Mouse (Mus musculus) kidney, embryonic 14.5 days (tissue): ENCODE measurements around the gene Pkd1l1. TPM values are rescaled to one million over a fixed set of nuclear protein-coding genes. Genes with fewer than 3 reads are reported as not detected.

Experiments
- ATAC-seq: fragments of 200-750 bp; cut with Nextera tagmentation; 2 replicates; pipeline ENCODE4 v1.8.0; 2017; ENCODE audit warnings: moderate number of reproducible peaks, mild to moderate bottlenecking, moderate TSS enrichment, moderate library complexity; ENCODE audit not compliant: low FRiP score, low TSS enrichment
- H3K27ac ChIP-seq: fragments of 300-500 bp; sonication (generic); 2 replicates; pipeline ENCODE4 v1.5.1; 2014; ENCODE audit warnings: low read depth, mild to moderate bottlenecking, low read length, moderate library complexity, mixed read lengths
- H3K27me3 ChIP-seq: fragments of 300-500 bp; sonication (generic); 2 replicates; pipeline ENCODE4 v1.6.1; 2014; ENCODE audit warnings: mild to moderate bottlenecking, low read length; ENCODE audit not compliant: control insufficient read depth, insufficient read depth
- H3K36me3 ChIP-seq: fragments of 300-500 bp; sonication (generic); 2 replicates; pipeline ENCODE4 v1.6.1; 2014; ENCODE audit warnings: low read length, mixed read lengths; ENCODE audit not compliant: control insufficient read depth, insufficient read depth
- H3K4me1 ChIP-seq: fragments of 300-500 bp; sonication (generic); 2 replicates; pipeline ENCODE4 v1.6.1; 2014; ENCODE audit warnings: low read length, mixed read lengths; ENCODE audit not compliant: control insufficient read depth, insufficient read depth
- H3K4me2 ChIP-seq: fragments of 300-500 bp; sonication (generic); replicated peaks from 2 replicates; pipeline ENCODE4 v1.6.1; 2014; ENCODE audit warnings: low read depth, mild to moderate bottlenecking, low read length
- H3K4me3 ChIP-seq: fragments of 300-500 bp; sonication (generic); 2 replicates; pipeline ENCODE4 v1.5.1; 2014; ENCODE audit warnings: mild to moderate bottlenecking, low read length
- H3K9ac ChIP-seq: fragments of 300-500 bp; sonication (generic); 2 replicates; pipeline ENCODE4 v1.6.1; 2014; ENCODE audit warnings: low read depth, mild to moderate bottlenecking, low read length, moderate library complexity
- H3K9me3 ChIP-seq: fragments of 300-500 bp; sonication (generic); 2 replicates; pipeline ENCODE4 v1.6.1; 2016; ENCODE audit warnings: low read length; ENCODE audit not compliant: control insufficient read depth
- WGBS: fragments of 180-500 bp; shearing (Covaris S2); extraction: QIAGEN DNeasy Blood & Tissue Kit; methylation state at CpG from one replicate; pipeline ENCODE4 v1.1.7; 2014; 5-methylcytosine and 5-hydroxymethylcytosine counted together
- polyA plus RNA-seq: library from polyadenylated mRNA; unstranded; fragments of >200 nt; fragmentation: Nextera tagmentation; extraction: Ambion mirVana; gene quantifications from 2 replicates; pipeline ENCODE4 v1.2.1, GENCODE M21; 2014

Pkd1l1 gene
- polyA plus RNA-seq, 1 experiment from 2014 or later = 0.12 TPM

GRCm38 (mm10) chr11:8848049-8848448 lies 125.0 kb downstream of the Pkd1l1 start:
- H3K36me3 ChIP-seq = no peaks in the 10 kb centered on the region
- no peak overlapping the region for H3K4me2 ChIP-seq
- no peak for ATAC-seq
- H3K4me3 ChIP-seq = no peak overlapping the region
- no peaks in the 10 kb centered on the region for H3K4me1 ChIP-seq
- H3K9me3 ChIP-seq = no peaks in the 10 kb centered on the region
- no peak overlapping the region for H3K9ac ChIP-seq
- no peaks in the 10 kb centered on the region for H3K27me3 ChIP-seq
- H3K27ac ChIP-seq = no peak overlapping the region

GRCm38 (mm10) chr11:8847627-8848026 lies 125.4 kb downstream of the Pkd1l1 start:
- Histone ChIP-seq H3K4me2 (no peak overlapping the region), H3K36me3 (no peaks in the 10 kb centered on the region), H3K9ac (no peak overlapping the region), H3K4me1 (no peaks in the 10 kb centered on the region), H3K4me3 (no peak overlapping the region), H3K27me3 (no peaks in the 10 kb centered on the region), H3K9me3 (no peaks in the 10 kb centered on the region), H3K27ac (no peak overlapping the region)
- no peak for ATAC-seq
- 85% methylated on average over 2 of the region's 2 CpGs for WGBS

GRCm38 (mm10) chr11:8836176-8836575 lies 136.9 kb downstream of the Pkd1l1 start:
- Histone ChIP-seq H3K36me3 (no peaks in the 10 kb centered on the region), H3K9me3 (peaks cover 8% of the 10 kb centered on the region), H3K9ac (no peak overlapping the region), H3K4me2 (no peak overlapping the region), H3K27ac (no peak overlapping the region), H3K27me3 (no peaks in the 10 kb centered on the region), H3K4me1 (no peaks in the 10 kb centered on the region), H3K4me3 (no peak overlapping the region)
- ATAC-seq = no peak
- WGBS = 98% methylated on average over 6 of the region's 6 CpGs

GRCm38 (mm10) chr11:8834121-8834520 lies 138.9 kb downstream of the Pkd1l1 start:
- Histone ChIP-seq H3K9ac (no peak overlapping the region), H3K27ac (no peak overlapping the region), H3K4me3 (no peak overlapping the region), H3K27me3 (no peaks in the 10 kb centered on the region), H3K9me3 (peaks cover 8% of the 10 kb centered on the region), H3K4me2 (no peak overlapping the region), H3K4me1 (0 out of 2 replicates have a peak, but pooled peaks cover 4% of the 10 kb centered on the region), H3K36me3 (no peaks in the 10 kb centered on the region)
- 70% methylated on average over 4 of the region's 4 CpGs for WGBS
- peak; percentile 55; the same call in 1 of the 2 replicates for ATAC-seq

- H3K27ac ChIP-seq = no peak overlapping the region
- ATAC-seq = no peak
- H3K27me3 ChIP-seq = no peaks in the 10 kb centered on the region
- H3K9me3 ChIP-seq = no peaks in the 10 kb centered on the region
- H3K4me2 ChIP-seq = no peak overlapping the region
- no peaks in the 10 kb centered on the region for H3K36me3 ChIP-seq
- H3K9ac ChIP-seq = no peak overlapping the region
- 0 out of 2 replicates have a peak, but pooled peaks cover 7% of the 10 kb centered on the region for H3K4me1 ChIP-seq
- 72% methylated on average over 4 of the region's 4 CpGs for WGBS
- no peak overlapping the region for H3K4me3 ChIP-seq
Measured at GRCm38 (mm10) chr11:8830551-8830950, 142.5 kb downstream of the Pkd1l1 start.

GRCm38 (mm10) chr11:8829561-8829960 lies 143.5 kb downstream of the Pkd1l1 start:
- H3K27ac ChIP-seq = no peak overlapping the region
- H3K4me2 ChIP-seq = no peak overlapping the region
- no peak overlapping the region for H3K4me3 ChIP-seq
- H3K27me3 ChIP-seq = no peaks in the 10 kb centered on the region
- ATAC-seq = no peak; the same call in 1 of the 2 replicates
- no peak overlapping the region for H3K9ac ChIP-seq
- H3K9me3 ChIP-seq = no peaks in the 10 kb centered on the region
- no peaks in the 10 kb centered on the region for H3K36me3 ChIP-seq
- H3K4me1 ChIP-seq = 0 out of 2 replicates have a peak, but pooled peaks cover 7% of the 10 kb centered on the region
- 84% methylated on average over 3 of the region's 3 CpGs for whole genome bisulfite sequencing

GRCm38 (mm10) chr11:8828836-8829526 lies 144.1 kb downstream of the Pkd1l1 start:
- 0 out of 2 replicates have a peak, but pooled peaks cover 7% of the 10 kb centered on the region for H3K4me1 ChIP-seq
- no peaks in the 10 kb centered on the region for H3K36me3 ChIP-seq
- 72% methylated on average over 9 of the region's 9 CpGs for WGBS
- peak overlapping the region; percentile 62; the same call in 1 of the 2 replicates for H3K27ac ChIP-seq
- no peak overlapping the region for H3K9ac ChIP-seq
- ATAC-seq = no peak
- no peak overlapping the region for H3K4me2 ChIP-seq
- H3K4me3 ChIP-seq = no peak overlapping the region
- no peaks in the 10 kb centered on the region for H3K27me3 ChIP-seq
- no peaks in the 10 kb centered on the region for H3K9me3 ChIP-seq

- Histone ChIP-seq H3K9ac (no peak overlapping the region), H3K4me2 (no peak overlapping the region), H3K27ac (no peak overlapping the region), H3K27me3 (no peaks in the 10 kb centered on the region), H3K36me3 (no peaks in the 10 kb centered on the region), H3K4me3 (no peak overlapping the region), H3K4me1 (0 out of 2 replicates have a peak, but pooled peaks cover 7% of the 10 kb centered on the region), H3K9me3 (no peaks in the 10 kb centered on the region)
- no peak for ATAC-seq
- 90% methylated on average over 5 of the region's 5 CpGs for WGBS
Measured at GRCm38 (mm10) chr11:8826609-8827008, 146.5 kb downstream of the Pkd1l1 start.

GRCm38 (mm10) chr11:8826046-8826445 lies 147.0 kb downstream of the Pkd1l1 start:
- ATAC-seq = no peak
- Histone ChIP-seq H3K4me1 (0 out of 2 replicates have a peak, but pooled peaks cover 7% of the 10 kb centered on the region), H3K27me3 (no peaks in the 10 kb centered on the region), H3K36me3 (no peaks in the 10 kb centered on the region), H3K9ac (no peak overlapping the region), H3K4me2 (no peak overlapping the region), H3K9me3 (no peaks in the 10 kb centered on the region), H3K27ac (no peak overlapping the region), H3K4me3 (no peak overlapping the region)
- whole genome bisulfite sequencing = 43% methylated on average over 3 of the region's 3 CpGs
